Mouse (Mus musculus) retina, adult 2 months (tissue): Measurements from ENCODE around the gene Nt5c1a.

ENCODE experiments used
- DNase-seq: peaks from one replicate; pipeline ENCODE4 v3.0.0-alpha.2; 2012; ENCODE audit warnings: low read depth, low spot score

The Nt5c1a gene

GRCm38 (mm10) chr4:123247147-123247880 lies 46.0 kb downstream of the Nt5c1a start:
- no peak for DNase-seq

DNA sequence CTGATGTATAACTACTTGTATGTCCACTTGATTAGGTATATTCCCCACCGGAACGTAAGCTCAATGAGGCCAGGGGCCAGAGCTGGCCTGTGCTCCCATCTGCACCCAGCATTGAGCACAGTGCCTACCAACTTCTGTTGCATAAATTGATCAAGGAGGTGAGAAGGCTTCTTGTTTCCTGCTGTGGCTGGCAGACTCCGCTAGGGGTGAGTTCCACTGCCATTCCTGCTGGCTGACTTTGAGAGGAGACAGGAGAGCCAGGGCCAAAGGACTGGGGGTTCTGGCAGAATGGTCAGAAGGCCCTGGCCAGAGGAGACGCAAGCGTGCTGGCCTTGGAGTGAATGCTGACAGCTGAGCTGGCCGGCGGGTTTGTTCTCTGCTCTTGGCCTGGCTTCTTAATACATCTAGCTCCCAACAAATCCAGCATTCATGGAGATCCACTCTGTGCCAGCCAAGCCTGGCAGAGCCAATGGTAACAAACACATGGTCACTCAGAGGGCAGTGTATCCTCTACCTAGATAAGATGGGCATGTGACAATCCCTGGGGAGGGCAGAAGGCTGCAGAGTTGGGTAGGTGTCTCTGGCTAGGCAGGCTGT lies 47.8 kb downstream of the Nt5c1a start:
- DNase-seq = no peak

- no peak for DNase-seq
Observed at GRCm38 (mm10) chr4:123252214-123252613, 50.9 kb downstream of the Nt5c1a start.

- DNase-seq = peak; percentile 50
Observed at GRCm38 (mm10) chr4:123254617-123255016, 53.3 kb downstream of the Nt5c1a start.

DNA sequence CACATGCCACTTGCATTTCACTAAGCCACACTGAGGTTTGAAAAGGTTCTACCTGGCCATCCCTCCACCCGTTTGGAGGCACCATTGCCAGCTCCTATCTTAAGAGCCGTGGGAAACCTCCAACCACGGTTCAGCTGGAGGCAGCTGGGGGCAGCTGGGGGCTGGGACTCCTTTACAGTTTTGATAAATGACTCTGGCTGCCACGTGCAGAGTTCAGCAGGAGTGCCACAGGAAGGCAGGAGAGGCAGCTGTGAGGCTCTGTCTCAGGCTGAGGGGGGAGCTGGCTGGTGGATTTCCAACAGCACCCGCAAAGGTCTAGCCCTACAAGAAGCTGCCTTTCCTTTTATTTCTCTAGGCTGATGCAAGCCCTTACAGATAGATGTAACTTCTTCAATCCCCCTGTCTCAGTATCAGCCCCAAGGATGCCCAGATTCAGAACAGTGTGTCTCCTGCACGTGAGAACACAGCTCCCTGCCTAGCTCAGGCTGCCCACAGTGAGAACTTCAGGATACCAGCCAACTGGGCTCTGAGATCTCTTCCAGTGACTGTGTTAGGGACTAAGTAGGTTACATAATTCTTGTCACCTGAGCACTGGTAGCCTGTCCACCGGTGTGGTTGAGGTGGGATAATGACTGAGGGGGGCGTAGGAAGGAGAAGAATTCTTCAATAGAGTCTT lies 58.9 kb downstream of the Nt5c1a start:
- DNase-seq = no peak

GRCm38 (mm10) chr4:123261721-123262401 lies 60.6 kb downstream of the Nt5c1a start, which contains the start of gene Pabpc4:
Pabpc4 (plus strand) TSS chr4:123262351.
- no peak for DNase-seq
